Mouse (Mus musculus) kidney, adult 2 months (tissue): ENCODE data around the gene Cnst.

ENCODE experiments used
- CTCF ChIP-seq: fragments of 200-500 bp; conservative IDR thresholded peaks from 2 replicates; pipeline ENCODE4 v1.5.1; 2011; ENCODE audit warnings: low read depth, mild to moderate bottlenecking, control low read depth, low read length, moderate library complexity, mixed read lengths; ENCODE audit not compliant: insufficient read depth, insufficient read length
- POLR2A ChIP-seq: fragments of 200-500 bp; IDR thresholded peaks from one replicate; pipeline ENCODE4 v1.6.1; 2011; ENCODE audit warnings: low read depth, low read length, control low read depth

DNA sequence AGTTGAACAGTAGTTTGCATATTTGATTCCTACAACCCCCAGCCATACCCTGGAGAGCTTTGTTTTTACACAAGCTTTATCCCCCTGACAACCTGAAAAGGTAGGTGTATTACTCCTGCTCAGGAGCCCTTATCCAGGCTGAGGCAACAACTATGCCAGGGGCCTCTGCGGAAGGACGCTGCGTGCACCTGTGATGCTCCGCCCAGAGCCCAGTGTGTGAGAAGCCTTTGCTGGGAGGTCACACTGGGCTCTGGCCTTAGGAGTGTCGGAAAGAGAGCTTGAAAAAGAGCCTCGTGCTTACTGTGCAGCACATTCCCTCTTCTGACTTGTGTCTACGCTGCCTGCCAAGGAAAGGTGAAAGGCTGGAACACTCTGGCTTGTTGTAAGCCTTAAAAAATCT lies 6.6 kb downstream of the Cnst start:
- TF ChIP-seq CTCF (no peak), POLR2A (no peak)
